Mouse (Mus musculus): Measurements from ENCODE around the gene Clasrp. TPM values are rescaled to one million over a fixed set of nuclear protein-coding genes. Genes with fewer than 3 reads are reported as not detected.

Clasrp gene
- total RNA-seq, 2 experiments from 2014 or later, result 23.4 to 32.6 TPM

DNA sequence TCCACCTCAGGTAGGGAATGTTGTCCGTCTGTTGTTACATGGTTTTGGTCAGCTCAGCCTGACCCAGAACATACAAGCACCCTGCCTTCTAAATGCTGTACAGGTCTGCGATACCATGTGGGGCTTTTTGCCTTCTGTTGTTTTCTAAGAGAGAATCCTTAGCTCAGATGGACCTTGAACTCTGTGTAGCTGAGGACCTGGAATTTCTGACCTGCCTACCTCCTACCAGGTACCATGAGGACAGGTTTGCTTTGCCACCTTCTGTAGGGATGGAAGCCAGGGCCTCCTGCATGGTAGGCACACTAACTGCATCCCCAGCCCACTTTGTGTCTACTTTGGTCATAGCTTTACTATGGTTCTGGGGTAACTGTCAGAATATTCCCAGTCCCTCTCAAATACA, 38.5 kb downstream of the Clasrp start:
- ATAC-seq (ENCODE audit: poor library complexity, severe bottlenecking), result no peak

DNA sequence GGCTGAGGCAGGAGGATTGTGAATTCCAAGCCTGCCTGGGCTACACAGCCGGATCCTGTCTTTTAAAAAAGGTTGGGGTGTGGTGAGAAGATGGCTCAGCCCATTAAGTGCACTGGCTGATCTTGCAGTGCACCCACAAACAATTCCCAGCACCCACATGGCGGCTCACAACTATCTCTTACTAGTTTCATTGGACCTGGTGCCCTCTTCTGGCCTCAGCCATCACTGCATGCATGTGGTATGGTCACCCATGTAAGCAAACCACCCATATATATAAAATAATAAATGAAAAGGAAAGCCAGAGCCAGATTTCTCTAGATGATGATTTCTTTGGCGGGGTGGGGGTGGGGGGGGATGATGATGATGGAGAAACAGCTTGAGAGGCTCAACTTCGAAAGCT, 39.8 kb downstream of the Clasrp start:
- no peak for ATAC-seq (ENCODE audit: poor library complexity, severe bottlenecking)

DNA sequence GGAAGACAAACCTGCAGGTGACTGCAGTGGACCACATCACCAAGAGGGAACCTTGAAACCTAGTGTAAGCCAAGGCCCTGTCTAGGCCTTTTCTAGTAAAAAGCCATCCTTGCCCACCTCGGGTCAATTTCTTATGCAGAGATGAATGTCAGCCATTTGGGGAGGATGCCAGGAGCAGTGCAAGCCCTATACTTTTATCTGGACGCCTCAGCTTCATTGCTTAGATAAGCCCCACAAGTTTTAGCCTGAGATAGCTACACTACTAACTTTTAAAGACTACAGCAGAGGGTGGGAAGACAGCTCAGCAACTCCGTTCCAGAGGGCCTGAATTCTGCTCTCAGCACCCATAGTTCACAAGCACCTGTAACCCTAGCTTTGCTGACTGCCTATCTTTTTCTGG, 40.4 kb downstream of the Clasrp start:
- ATAC-seq (ENCODE audit: poor library complexity, severe bottlenecking), result no peak

DNA sequence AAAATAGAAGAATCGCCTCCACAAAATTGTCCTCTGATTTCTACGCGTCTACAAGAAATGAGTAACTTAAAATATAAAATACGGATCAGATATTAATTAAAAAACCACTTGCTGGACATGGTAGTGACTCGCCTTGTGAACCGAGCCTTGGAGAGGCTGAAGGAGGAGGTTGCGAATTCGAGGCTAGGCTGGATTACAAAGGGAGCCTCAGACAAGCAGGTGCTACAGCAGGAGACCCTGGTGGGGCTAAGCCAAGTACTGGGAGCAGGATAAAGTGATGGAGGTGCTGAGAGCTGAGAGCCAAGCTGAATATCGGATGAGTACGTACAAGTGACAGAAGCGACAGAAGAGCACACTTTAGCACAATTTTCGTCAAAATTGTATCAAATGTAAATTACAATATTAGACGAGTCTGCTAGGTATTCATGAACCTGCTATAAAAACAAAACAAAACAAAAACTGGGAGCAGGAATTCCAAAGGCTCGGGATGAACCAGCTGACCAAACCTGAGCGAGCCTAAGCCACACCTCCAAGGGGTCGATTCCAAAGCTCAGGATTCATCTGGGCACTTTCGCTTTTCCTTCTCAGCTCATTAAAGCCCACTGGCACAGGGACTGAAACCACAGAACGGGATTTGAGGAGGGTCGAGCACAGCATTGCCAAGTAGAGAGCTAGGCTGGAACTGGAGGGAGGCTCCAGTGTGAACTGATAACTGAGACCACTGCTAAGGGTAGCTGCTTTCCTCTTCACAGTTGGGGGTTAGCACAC, 41.5 kb downstream of the Clasrp start, which contains the start of gene Ppp1r37:
Gene Ppp1r37 (minus strand): TSS at position 434 of the 768 bp plus-strand sequence.
- ATAC-seq (ENCODE audit: poor library complexity, severe bottlenecking), result no peak

DNA sequence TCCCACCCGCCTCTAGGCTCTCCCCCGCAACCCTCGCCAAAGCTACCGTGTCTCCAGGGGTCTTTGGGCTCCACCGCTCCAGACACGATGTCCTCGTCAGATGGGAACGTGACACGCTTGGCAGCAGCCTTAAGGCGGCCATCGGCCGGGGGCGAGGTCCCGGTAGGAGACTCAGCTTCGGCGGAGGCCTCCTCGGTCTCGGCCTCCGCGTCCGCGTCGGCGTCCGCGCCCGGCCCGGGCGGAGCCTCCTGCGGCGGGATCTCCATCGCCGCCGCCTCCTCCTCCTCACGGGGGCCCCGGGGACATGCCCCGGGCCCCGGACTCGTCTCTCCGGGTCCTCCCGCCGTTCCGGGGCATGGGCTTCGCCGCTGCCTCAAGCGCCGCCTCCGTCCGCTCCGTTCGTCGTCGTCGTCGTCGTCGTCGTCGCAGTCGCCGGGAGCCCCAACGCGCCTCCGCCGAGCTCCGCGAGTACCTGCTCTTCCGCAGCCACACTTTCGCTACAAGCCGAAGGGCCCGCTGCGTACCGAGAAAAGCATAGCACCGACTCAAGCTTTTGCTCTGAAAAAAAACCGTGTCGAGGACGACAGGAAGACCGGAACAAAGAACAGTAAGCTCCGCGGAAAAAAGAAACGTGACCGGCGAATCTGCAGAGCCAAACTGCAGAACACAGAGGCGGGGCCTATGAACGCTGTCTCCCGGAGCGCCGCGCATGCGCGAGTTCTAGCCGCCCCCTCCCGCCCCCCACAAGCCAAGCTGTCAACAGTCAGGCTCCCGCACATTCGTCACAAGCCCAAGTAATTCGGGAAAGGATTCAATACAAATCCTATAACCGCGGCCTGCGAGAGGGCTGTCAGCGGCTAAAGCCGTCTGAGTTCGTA, 42.3 kb downstream of the Clasrp start:
- peak; percentile 87 for ATAC-seq (ENCODE audit: poor library complexity, severe bottlenecking)

DNA sequence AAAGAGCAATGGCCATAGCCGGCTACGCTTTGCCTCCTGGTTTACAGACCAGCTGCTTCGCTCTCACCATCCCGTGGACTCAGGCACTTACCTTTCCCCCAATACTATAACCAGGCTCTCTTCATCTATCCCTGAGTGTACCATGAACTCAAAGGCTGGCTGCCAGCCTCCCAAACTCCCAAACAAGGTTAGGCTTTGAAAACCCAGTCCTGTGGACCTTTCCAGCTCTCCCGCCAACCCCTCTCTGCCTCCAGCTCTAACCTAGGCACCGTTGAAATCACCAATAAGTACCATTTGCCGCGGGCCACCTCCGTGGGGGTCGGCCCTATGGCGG, 42.9 kb downstream of the Clasrp start:
- no peak for ATAC-seq (ENCODE audit: poor library complexity, severe bottlenecking)

DNA sequence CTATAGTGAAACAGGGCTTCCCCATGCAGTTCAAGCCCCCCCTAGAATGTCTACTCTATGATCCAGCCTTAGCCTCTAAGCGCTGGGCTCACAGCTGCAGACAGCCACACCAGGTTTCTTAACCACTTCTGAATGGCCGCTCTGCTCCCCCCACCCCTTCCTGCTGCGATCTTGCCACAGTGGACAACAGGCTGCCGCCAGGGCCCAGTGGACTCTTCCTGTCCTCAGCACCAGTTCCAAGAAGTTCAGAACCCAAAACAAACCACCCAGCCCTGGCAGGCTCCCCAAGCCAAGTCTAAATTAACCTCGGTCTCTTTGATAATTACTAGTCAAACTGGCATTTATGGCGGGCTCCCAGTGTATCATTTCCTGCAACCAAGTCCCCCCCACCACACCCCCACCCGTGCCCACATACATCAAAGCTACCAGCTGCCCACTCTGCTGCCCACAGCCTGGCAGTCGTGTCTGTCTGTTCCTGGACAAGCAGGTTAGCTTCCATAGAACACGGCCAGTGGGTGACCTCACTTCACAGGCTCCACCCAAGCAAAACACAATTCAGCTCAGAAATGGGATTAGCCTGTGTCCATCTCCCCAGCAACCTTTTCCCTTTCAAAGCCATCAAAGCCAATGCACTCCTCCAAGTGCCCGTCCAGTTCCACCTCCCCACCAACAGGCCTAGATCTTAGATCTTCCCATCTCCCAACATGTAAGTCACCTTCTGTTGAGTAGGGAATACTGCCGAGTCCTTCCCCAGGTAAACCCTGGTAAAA, 43.6 kb downstream of the Clasrp start:
- no peak for ATAC-seq (ENCODE audit: poor library complexity, severe bottlenecking)

DNA sequence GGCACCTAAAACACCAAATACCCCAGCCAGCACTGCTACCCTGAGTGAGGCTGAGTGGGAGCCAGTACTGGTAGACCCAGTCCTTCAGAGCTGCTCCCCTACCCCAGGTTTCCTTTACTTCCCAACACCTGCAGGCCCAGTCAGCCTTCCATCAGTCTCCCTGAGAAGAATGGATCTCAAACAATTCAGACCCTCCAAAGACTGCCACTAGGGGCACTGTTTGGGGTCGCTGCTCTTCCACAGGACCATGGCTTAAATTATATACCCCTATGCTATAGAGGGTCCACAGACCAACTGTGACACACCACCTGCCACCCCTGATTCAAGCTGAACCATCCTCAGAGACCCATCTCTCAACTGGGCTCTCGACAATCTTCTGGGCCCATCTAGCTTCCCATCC, 45.3 kb downstream of the Clasrp start:
- ATAC-seq (ENCODE audit: poor library complexity, severe bottlenecking), result no peak

DNA sequence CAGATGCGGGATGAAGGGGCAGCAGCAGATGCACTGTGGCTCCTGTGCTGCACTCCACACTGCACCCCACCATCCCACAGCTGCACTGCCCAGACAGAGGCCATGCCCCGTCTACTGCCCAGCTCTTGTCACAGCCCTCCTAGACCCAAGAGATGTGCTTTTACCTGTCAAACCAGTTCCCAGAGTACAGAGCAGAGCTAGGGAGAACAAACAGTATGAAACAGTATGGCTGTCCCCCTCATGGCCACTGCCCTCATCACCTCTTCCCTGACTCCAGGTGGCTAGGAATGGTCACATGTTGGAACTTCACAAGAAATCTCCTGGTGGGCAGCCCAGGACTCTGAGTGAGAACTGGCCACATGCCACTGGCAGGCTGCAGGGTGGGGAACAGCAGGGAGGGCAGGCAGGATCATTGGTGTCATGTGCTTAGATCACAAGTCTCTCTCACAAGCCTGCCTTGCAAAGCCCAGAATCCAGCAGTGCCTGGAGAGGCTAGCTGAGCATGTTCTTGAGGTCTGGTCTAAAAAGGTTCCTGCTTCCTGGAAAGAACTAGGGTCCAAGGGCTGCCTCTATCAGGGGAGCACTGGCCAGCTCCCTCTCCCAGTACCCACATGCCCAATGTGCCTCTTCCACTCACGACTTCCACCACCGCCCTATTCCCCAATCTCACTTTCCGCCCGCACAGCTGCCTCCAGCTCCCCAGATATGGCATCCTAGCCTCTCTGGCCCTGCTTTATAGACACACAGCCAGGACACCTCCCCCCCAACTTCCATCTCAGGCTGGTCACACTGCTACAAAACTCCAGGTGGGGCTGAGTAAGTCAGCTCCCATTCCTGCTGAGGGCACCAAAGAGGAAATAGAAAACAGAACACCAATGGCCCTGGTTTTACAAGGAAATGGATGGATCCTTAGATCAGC, 46.0 kb downstream of the Clasrp start:
- no peak for ATAC-seq (ENCODE audit: poor library complexity, severe bottlenecking)

DNA sequence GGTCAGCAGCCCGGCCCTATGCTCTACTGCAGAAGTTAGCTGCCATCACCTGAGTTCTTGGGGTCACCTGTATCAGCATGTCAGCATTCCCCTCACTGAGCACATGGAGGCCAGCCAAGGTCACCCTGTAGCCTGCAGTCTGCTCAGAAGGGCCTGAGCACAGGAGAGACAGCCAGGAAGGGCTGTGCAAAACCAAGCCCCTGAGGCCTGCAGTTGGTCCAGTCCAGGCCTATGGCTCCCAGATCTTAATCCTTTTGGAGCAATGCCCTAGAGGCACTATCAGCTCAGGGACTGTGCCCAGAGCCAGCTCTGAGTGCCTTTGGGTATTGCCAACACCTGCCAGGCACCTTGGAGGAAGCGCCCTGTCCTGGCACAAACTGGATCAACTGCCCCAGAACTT, 47.2 kb downstream of the Clasrp start:
- ATAC-seq (ENCODE audit: poor library complexity, severe bottlenecking), result no peak

DNA sequence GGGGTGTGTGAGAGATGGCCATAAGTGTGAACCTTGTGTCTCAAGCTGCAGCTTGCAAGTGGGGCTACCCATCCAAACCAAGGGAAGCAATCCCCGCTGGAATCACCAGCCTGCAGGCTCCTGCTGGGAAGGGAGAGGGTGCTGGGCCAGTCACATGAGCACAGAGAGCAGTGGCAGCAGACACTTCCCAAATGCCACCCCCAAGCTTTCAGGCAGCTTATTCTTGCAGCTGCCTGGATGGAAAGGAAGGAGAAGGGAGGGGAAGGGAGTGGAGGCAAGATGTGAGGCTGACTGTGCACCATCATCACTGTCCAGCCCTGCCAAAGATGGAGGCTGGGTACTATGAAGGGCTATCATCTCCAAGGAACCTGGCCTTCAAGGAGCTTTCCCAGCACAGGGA, 50.1 kb downstream of the Clasrp start:
- no peak for ATAC-seq (ENCODE audit: poor library complexity, severe bottlenecking)

DNA sequence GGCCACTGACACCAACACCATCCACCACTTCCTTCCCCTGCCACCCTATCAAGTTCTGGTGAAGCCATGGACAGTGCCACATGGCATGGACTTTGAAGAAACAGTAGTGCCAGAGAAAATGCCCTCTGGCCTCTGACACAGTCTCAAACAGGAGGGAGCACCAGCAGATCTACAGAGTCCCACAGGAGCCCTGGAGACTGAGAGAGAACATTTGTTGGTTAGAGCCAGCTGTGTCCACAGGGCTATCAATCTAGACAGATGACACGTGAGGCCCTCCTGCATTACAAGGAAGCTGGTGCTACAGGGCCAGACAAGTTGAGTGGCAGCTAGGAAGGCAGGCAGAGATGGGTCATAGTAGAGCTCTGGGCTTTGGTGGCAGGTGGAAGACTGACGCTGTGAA, 51.8 kb downstream of the Clasrp start:
- ATAC-seq (ENCODE audit: poor library complexity, severe bottlenecking), result no peak

DNA sequence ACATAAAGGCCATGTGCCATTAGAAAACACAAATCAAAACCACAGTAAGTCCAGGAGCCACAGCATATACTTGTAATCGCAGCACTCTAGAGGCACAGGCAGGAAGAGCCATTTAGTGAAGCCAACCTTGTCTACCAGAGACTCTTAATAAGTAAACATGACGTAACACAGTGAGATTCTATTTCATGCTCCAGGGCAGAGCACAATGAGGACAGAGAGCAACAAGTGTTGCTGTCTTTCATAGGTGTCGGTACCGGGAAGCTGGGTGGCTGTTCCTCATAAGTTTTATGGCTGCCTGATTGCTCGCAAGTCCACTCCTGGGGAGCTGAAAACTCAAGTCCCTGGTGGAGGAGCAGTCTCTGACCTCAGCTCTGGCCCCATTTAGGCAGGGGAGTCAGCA, 52.7 kb downstream of the Clasrp start:
- ATAC-seq (ENCODE audit: poor library complexity, severe bottlenecking), result no peak

DNA sequence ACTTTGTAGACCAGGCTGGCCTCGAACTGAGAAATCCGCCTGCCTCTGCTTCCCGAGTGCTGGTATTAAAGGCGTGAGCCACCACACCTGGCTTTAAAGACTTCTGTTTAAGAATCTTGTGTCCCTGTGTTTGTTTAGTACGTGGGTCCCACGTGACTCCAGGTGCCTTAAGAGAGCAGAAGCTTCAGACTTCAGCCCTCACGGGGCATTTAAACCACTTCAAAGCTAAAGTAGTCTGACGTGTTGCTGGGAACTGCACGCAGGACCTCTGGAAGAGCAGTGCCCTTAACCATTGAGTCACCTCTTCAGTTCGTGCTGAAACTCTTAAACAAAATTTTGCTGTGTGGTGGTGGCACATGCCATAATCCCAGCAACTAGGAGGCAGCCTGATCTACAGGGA, 54.9 kb downstream of the Clasrp start:
- no peak for ATAC-seq (ENCODE audit: poor library complexity, severe bottlenecking)

DNA sequence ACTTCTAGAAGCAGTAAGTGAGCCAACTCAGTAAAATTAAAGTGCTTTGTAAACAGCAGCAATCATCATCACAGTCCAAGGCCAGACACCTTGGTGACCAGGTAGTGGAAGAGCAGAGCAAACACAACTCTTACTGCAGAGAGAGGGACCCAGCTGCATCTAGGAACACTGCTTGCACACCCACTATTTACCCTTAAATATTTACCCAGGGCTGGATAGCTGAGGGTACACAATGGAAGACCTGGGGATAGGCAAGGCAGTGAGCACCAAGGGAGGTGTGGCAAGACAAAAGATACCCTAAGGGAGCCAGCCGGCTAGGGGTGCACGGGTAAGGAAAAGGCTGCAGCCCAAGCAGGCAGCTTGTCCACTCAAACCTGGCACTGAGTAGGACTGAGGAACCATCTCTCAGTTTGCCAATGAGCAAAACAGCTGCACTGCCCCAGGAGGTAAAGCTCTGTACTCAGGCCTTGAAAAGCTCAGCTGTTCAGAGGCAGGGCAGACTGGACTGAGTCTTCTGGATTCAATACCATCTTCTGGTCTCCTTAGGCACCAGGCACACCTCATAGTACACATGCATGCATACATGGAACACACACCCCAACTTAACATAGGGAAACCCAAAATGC, 56.8 kb downstream of the Clasrp start:
- ATAC-seq (ENCODE audit: poor library complexity, severe bottlenecking), result no peak

DNA sequence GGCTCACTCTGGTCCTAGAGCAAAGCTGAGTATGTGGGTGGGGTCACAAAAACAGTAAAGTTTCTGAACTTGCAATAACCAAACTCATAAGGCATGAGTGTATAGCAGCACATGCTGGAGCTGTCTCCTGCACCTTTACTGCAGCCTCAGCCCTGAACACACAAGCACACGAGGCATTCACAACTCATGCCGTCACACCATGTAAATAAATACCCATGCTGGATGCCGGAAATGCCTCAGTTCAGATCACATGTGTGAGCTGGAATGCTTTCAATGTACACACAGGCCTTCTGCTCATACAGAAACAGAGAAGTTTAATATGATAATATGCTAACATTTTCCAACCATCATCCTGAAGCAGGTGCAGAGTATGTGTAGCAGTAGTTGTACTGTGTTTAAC, 58.3 kb downstream of the Clasrp start:
- ATAC-seq (ENCODE audit: poor library complexity, severe bottlenecking), result no peak

DNA sequence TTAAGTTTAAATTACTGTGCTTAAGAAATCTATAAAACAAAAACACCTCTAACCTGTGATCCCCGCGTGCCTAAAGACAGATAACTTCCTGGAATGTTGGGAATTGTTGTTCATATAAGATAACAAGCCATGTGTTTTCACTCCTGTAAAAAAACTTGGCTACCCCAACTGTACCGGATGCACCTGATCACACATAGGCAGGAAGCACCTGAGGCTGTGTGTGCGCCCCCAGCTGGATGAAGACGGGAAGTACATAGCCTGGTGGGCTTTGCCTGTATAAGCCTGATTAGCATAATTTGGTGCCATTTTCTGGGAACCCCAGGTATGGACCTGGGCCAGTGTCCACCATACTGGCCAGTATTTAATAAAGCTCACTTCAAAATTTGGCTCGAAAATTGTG, 60.7 kb downstream of the Clasrp start:
- ATAC-seq (ENCODE audit: poor library complexity, severe bottlenecking), result peak; percentile 59

DNA sequence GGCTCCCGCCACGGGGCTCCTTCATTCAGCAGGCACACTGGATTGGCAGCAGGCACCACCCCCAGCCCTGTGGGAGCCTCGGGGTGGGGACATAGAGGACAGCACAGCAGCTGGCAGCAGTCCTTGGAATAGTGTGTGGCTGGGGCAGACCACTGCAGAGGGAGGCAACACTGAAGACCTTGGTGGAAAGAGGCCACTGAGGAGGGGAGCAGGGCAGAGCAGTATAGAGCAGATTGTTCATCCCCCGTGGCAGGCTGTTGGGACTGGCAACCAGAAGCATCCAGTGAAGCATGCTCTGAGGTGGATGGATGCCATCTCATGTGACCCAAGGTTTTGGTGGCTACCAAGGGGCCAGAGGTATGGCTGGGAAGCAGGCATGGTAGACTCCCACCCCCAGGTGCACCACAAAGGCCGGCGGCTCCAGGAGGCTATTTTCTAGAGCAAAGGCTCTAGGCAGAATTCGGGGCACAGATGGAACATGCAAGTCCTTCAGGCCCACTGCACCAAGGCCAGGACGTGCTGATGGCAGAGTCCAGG, 62.1 kb downstream of the Clasrp start:
- ATAC-seq (ENCODE audit: poor library complexity, severe bottlenecking), result no peak

DNA sequence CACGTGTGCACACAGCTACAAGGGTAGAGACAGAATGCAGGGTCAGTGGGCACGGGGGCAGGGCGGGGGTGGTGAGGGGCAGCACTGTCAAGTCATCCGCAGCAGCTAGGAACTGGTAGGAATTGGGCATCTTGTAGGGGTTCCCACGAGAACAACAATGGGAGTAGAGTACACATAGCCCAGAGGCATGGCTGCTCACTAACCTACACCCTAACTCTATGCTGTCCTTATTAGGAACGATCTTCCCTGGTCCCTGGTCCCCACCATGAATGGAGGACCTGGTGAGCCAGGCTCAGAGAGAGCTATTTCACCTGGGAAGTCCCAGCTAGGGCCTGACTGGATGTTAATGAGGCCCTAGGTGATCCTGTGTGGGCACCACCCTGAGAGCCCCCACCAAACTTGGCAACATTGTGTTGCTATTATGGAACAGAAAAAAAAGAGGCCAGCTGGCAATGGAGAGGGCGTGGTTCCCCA, 62.6 kb downstream of the Clasrp start:
- ATAC-seq (ENCODE audit: poor library complexity, severe bottlenecking), result no peak

All from megakaryocyte, adult 5-6 weeks (primary cell).